Mouse (Mus musculus): ENCODE measurements around the gene Znrf3. TPM values are rescaled to one million over a fixed set of nuclear protein-coding genes. Genes with fewer than 3 reads are reported as not detected.

Znrf3 gene
- polyA plus RNA-seq, 1 experiment = 13.0 TPM

DNA sequence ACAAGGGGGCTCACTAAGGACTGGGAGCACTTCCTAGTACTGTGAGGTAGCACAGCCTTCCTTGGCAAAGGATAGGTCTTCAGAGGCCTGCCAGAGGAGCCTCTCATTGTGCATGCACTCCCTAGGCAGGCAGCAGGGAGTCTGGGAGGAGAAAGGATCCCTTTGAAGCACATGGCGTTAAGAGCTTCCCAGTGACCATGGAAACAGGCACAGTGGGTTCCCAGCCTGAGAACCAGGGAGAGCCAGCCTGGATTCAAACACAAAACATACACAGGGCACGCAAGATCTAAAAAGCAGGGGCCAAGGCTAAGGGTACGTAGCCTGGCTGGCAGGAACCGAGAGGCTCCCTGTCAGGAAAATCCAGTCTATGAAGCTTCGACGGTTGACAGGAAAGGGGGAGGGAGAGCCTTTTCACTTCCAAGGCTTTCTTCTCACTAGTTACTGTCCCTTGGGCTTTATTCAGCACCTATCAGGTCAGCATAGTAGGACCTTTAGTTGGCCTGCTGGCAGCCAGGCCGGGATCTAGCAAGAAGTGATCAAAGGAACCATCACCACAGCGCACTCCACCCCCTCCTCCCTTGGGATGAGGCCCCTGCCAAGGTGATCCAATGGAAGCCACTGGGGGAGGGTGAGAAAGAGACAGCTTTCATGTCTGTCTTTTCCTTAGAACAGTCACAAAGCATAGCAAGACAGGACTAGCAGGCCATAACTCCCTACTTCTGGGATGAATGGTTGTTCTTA lies 126.4 kb downstream of the Znrf3 start:
- no peaks in the 10 kb centered on the region for H3K27me3 ChIP-seq (ENCODE audit: control insufficient read depth, insufficient read depth, low read length)
- H3K4me3 ChIP-seq (ENCODE audit: control insufficient read depth, low read depth, low read length) = no peak overlapping the region
- TF ChIP-seq CTCF (IDR thresholded peaks at IDR 0.05; ENCODE audit: control insufficient read depth, insufficient read depth, insufficient replicate concordance, low read depth, low read length) = no peak
- no peak for TF ChIP-seq POLR2A (IDR thresholded peaks at IDR 0.05; ENCODE audit: control insufficient read depth, low read depth, low read length)
- H3K4me1 ChIP-seq (ENCODE audit: control insufficient read depth, insufficient read depth, low read length) = no peaks in the 10 kb centered on the region
- no peak overlapping the region for H3K27ac ChIP-seq (ENCODE audit: control insufficient read depth, insufficient read depth, low read depth, low read length)
- H3K36me3 ChIP-seq (ENCODE audit: control insufficient read depth, insufficient read depth, low read length) = no peaks in the 10 kb centered on the region

- H3K36me3 ChIP-seq (ENCODE audit: control insufficient read depth, insufficient read depth, low read length) = no peaks in the 10 kb centered on the region
- no peaks in the 10 kb centered on the region for H3K4me1 ChIP-seq (ENCODE audit: control insufficient read depth, insufficient read depth, low read length)
- TF ChIP-seq CTCF (IDR thresholded peaks at IDR 0.05; ENCODE audit: control insufficient read depth, insufficient read depth, insufficient replicate concordance, low read depth, low read length) (no peak), POLR2A (IDR thresholded peaks at IDR 0.05; ENCODE audit: control insufficient read depth, low read depth, low read length) (no peak)
- no peak overlapping the region for H3K27ac ChIP-seq (ENCODE audit: control insufficient read depth, insufficient read depth, low read depth, low read length)
- H3K27me3 ChIP-seq (ENCODE audit: control insufficient read depth, insufficient read depth, low read length) = no peaks in the 10 kb centered on the region
- no peak overlapping the region for H3K4me3 ChIP-seq (ENCODE audit: control insufficient read depth, low read depth, low read length)
Observed at GRCm38 (mm10) chr11:5314796-5315195, 129.9 kb downstream of the Znrf3 start.

DNA sequence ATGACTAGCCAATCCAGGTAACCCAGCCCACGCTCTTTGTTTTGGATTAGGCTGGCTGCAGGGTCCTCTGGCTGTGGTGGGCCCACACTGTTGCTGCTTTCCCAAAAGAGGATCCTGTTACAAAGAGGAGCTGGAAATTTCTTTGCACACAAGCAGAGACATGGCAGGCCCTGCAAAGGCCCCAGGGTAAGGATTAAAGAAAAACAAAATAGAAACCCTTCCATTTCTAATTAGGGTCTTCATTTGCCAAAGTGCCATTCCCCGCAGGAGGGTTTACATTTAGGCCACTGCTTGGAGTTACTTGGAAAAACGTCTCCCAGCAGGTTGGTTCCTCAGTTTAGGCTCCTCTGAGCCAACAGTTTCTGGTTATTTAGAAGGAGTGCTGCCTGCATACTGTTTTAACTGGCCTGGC lies 130.3 kb downstream of the Znrf3 start:
- no peaks in the 10 kb centered on the region for H3K4me1 ChIP-seq (ENCODE audit: control insufficient read depth, insufficient read depth, low read length)
- H3K4me3 ChIP-seq (ENCODE audit: control insufficient read depth, low read depth, low read length) = no peak overlapping the region
- H3K27ac ChIP-seq (ENCODE audit: control insufficient read depth, insufficient read depth, low read depth, low read length) = no peak overlapping the region
- H3K36me3 ChIP-seq (ENCODE audit: control insufficient read depth, insufficient read depth, low read length) = no peaks in the 10 kb centered on the region
- TF ChIP-seq POLR2A (IDR thresholded peaks at IDR 0.05; ENCODE audit: control insufficient read depth, low read depth, low read length) = no peak
- TF ChIP-seq CTCF (IDR thresholded peaks at IDR 0.05; ENCODE audit: control insufficient read depth, insufficient read depth, insufficient replicate concordance, low read depth, low read length) = no peak
- H3K27me3 ChIP-seq (ENCODE audit: control insufficient read depth, insufficient read depth, low read length) = no peaks in the 10 kb centered on the region

GRCm38 (mm10) chr11:5307024-5307905 lies 137.4 kb downstream of the Znrf3 start:
- H3K4me3 ChIP-seq (ENCODE audit: control insufficient read depth, low read depth, low read length) = no peak overlapping the region
- no peaks in the 10 kb centered on the region for H3K27me3 ChIP-seq (ENCODE audit: control insufficient read depth, insufficient read depth, low read length)
- TF ChIP-seq POLR2A (IDR thresholded peaks at IDR 0.05; ENCODE audit: control insufficient read depth, low read depth, low read length) (no peak), CTCF (IDR thresholded peaks at IDR 0.05; ENCODE audit: control insufficient read depth, insufficient read depth, insufficient replicate concordance, low read depth, low read length) (no peak)
- H3K4me1 ChIP-seq (ENCODE audit: control insufficient read depth, insufficient read depth, low read length) = no peaks in the 10 kb centered on the region
- H3K27ac ChIP-seq (ENCODE audit: control insufficient read depth, insufficient read depth, low read depth, low read length) = no peak overlapping the region
- H3K36me3 ChIP-seq (ENCODE audit: control insufficient read depth, insufficient read depth, low read length) = no peaks in the 10 kb centered on the region

DNA sequence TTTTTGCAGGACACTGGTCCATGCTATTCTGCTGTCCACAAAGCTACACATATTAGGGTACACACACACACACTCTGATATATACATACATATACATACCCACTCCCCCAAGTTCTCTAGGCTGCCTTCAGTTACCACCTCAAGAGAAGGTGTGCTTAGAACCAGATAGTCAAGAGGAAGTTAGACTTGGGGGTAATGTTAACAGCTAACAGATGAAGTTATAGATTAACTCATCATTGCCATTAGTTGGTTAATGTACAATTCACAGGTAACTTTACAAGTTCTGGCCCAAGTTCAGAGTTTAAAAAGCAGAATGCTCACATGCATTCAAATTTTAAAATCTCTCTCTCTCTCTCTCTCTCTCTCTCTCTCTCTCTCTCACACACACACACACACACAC lies 138.6 kb downstream of the Znrf3 start:
- H3K4me3 ChIP-seq (ENCODE audit: control insufficient read depth, low read depth, low read length) = no peak overlapping the region
- TF ChIP-seq CTCF (IDR thresholded peaks at IDR 0.05; ENCODE audit: control insufficient read depth, insufficient read depth, insufficient replicate concordance, low read depth, low read length) (no peak), POLR2A (IDR thresholded peaks at IDR 0.05; ENCODE audit: control insufficient read depth, low read depth, low read length) (no peak)

DNA sequence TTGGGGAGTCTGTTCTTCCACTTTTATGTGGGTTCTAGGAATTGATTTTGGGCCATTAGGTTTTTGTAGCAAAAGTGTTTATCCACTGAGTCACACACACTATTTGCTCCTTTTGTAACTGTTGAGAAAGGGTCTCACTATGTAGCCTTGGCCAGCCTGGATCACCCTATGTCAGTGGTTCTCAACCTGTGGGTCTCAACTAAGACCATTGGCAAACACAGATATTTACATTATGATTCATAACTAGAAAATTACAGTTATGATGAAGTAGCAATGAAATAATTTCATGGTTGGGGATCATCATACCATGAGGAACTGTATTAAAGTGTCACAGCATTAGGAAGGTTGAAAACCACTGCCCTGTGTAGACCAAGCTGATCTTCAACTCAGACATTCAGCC lies 140.1 kb downstream of the Znrf3 start:
- H3K4me1 ChIP-seq (ENCODE audit: control insufficient read depth, insufficient read depth, low read length) = no peaks in the 10 kb centered on the region
- TF ChIP-seq CTCF (IDR thresholded peaks at IDR 0.05; ENCODE audit: control insufficient read depth, insufficient read depth, insufficient replicate concordance, low read depth, low read length) = no peak
- no peak for TF ChIP-seq POLR2A (IDR thresholded peaks at IDR 0.05; ENCODE audit: control insufficient read depth, low read depth, low read length)
- no peak overlapping the region for H3K27ac ChIP-seq (ENCODE audit: control insufficient read depth, insufficient read depth, low read depth, low read length)
- H3K36me3 ChIP-seq (ENCODE audit: control insufficient read depth, insufficient read depth, low read length) = no peaks in the 10 kb centered on the region
- H3K4me3 ChIP-seq (ENCODE audit: control insufficient read depth, low read depth, low read length) = no peak overlapping the region
- H3K27me3 ChIP-seq (ENCODE audit: control insufficient read depth, insufficient read depth, low read length) = no peaks in the 10 kb centered on the region

More for the DNA sequence above, 138.6 kb downstream of the Znrf3 start:
- Histone ChIP-seq H3K27ac (ENCODE audit: control insufficient read depth, insufficient read depth, low read depth, low read length) (no peak overlapping the region), H3K4me1 (ENCODE audit: control insufficient read depth, insufficient read depth, low read length) (no peaks in the 10 kb centered on the region), H3K36me3 (ENCODE audit: control insufficient read depth, insufficient read depth, low read length) (no peaks in the 10 kb centered on the region), H3K27me3 (ENCODE audit: control insufficient read depth, insufficient read depth, low read length) (no peaks in the 10 kb centered on the region)

DNA sequence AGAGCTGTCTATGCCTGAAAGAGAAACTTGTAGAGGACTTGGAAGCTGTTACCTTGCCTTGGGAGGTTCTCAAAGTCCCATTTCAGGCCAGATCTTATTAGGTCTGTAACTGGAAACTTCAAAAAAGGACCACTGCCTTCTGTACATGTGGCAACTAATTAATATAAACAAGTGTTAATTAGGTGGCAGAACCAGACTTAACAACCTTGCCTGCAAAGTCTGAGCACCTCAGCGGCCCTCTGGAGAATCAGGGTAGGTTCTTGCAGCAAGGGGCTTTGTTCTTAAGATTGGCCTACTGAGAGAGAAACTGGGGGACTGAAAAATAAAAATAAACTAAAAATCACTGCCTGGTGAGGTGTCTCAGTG lies 146.7 kb downstream of the Znrf3 start:
- TF ChIP-seq CTCF (IDR thresholded peaks at IDR 0.05; ENCODE audit: control insufficient read depth, insufficient read depth, insufficient replicate concordance, low read depth, low read length) (no peak), POLR2A (IDR thresholded peaks at IDR 0.05; ENCODE audit: control insufficient read depth, low read depth, low read length) (no peak)
- Histone ChIP-seq H3K4me3 (ENCODE audit: control insufficient read depth, low read depth, low read length) (no peak overlapping the region), H3K27me3 (ENCODE audit: control insufficient read depth, insufficient read depth, low read length) (no peaks in the 10 kb centered on the region), H3K27ac (ENCODE audit: control insufficient read depth, insufficient read depth, low read depth, low read length) (no peak overlapping the region), H3K36me3 (ENCODE audit: control insufficient read depth, insufficient read depth, low read length) (no peaks in the 10 kb centered on the region), H3K4me1 (ENCODE audit: control insufficient read depth, insufficient read depth, low read length) (no peaks in the 10 kb centered on the region)
